Mouse (Mus musculus): ENCODE measurements around the gene Ap2a2.
"Not testable (repeated sequence)": the region's sequence is repeated elsewhere in the genome, so short reads cannot be mapped to it uniquely, and the experiment has no call there.

Gene Ap2a2

DNA sequence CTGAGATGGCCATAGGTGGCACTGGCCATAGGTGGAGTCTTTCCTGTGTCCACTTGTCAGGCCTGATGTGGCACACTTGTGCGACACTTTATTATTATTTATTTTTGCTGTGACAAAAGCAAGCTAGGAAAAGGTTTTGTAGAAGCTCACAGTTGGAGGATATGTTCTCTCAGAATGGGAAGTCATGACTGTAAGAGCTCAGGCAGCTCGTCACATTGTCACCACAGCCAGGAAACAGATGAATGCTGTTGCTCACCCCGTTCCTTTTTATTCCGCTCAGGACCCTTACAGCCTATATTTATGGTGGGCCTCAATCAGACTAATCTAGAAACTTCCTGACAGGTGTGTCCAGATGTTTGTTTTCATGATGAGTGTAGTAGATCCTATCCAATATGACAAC lies 1.5 kb upstream of the Ap2a2 start:
- no peak for DNase-seq

DNA sequence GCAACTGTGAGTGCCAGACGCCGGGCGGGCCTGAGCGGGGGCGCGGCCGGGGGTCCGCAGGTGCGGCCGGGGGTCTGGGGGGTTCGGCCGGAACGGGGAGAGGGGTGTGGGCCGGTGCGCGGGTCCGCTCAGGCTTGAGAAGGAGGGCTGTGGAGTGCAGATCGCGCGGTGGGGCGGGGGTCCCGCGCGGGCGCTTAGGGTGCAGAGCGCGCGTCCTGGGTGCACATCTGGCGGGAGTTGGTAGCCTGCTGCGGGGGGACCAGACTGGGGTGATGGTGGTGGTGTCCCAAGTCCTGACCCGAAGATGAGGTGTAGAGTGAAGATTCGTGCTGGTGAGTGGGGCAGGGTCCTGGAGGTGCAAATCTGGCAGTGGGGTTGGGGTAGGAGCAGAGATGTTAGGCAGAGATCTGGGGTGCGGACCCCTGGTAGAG lies 463 bp downstream of the Ap2a2 start:
- DNase-seq = no peak

GRCm38 (mm10) chr7:141562852-141563427 lies 967 bp downstream of the Ap2a2 start:
- DNase-seq = peak; percentile 98

DNA sequence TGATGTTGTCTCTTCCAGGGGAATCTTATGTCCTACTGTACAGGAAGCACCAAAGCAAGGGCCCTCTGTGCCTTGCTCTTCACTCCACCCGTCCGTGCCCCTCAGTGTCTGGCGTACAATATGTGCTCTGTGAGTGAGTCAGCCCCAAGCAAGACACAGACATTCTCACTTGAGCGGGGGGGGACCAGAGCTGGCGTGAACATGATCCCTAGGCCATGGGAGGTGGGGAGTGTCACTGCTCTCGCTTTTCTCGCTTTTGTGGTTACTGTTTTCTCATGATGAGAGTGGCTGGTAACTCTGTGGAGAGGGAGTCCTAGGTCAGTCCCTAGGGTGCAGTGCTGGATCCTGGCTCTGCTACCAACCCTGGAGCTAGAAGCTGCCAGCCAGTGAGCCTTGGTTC lies 2.6 kb downstream of the Ap2a2 start:
- peak; percentile 92 for DNase-seq

DNA sequence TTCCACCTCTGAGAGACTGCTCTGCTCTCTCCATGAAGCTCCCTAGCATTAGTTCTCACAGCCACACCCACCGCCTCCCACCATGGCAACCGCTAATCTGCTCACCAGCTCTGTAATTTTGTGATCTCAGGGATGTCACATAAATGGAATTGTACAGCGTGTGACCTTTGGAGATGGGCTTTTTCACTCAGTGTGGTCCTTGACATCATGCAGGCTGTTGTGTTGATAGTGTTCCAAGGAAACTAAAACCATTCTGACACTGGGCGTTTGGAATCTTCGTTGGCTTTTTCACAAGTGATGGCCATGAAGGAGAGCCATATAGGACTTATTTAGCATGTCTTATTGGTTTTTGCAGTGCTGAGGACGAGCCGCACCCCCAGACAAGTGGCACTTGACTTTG lies 4.6 kb downstream of the Ap2a2 start:
- no peak for DNase-seq

DNA sequence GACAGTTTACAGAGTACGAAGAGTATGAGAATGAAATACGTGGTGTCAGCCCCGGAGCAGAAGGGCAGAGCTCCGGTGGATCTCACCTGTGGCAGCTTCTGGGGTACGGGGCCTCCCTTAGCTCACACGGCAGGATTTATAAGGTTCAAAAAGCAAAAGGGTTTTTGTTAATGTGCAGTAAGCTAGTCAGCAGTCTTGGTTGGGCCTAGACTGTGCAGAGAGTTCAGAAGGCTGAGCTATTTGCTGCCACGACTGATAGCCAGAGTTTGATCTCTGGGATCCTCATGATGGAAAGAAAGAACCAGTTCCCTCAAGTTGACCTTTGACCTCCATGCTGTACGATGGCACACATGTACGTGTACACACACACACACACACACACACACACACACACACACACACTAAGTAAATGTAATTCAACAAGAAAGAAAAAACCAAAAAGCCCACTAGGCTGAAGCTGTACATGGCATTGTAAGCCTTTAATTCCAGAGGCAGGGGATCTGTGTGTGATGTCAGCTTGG lies 7.4 kb downstream of the Ap2a2 start:
- no peak for DNase-seq

- DNase-seq = no peak
Observed at GRCm38 (mm10) chr7:141569916-141570315, 7.9 kb downstream of the Ap2a2 start.

DNA sequence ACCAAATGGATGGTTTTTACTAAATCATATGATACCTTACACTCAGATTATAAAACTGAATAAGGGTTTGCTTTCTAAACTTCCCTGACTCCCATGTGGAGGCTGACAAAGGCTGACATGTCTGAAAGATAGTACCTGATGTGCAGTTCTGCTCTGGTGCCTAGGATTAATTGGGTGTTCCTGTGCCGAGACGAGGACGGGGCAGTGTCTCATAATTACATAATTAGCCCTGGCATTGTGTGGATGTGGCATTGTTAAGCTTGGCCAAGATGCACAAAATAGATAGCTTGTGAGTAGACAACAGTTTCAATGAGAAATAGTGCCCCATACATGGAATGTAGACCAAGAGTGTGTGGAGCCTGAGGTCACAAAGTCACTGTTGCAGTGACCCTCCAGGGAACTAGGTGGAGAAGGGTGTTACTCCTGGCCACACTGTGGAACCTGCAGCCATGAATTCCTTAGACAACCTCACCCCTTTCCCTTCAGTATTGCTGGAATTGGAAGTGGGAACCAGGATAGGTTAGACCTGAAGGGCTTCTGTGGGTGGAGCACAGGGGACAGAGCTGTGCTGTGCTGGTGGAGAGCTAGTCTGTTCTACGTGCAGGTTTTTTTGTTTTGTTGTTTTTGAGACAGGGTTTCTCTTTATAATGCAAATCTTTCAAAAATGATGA lies 8.8 kb downstream of the Ap2a2 start:
- DNase-seq = no peak

DNA sequence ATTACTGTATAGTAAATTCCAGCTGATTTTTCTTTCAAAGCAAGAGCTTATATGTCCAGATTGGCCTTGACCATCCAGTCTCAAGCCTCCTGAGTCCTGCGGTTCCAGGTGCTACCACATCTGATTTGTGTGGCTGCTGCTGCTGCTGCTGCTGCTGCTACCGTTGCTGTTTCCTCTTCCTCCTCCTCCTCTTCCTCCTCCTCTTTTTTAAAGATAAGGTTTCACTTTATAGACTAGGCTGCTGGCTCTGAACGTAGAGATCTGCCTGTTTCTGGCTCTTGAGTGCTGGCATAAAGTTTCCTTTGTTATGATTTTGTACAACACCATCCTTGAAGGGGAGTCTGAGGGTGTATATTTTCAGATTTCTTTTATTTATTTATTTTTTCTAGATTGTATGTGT lies 12.1 kb downstream of the Ap2a2 start:
- no peak for DNase-seq

DNA sequence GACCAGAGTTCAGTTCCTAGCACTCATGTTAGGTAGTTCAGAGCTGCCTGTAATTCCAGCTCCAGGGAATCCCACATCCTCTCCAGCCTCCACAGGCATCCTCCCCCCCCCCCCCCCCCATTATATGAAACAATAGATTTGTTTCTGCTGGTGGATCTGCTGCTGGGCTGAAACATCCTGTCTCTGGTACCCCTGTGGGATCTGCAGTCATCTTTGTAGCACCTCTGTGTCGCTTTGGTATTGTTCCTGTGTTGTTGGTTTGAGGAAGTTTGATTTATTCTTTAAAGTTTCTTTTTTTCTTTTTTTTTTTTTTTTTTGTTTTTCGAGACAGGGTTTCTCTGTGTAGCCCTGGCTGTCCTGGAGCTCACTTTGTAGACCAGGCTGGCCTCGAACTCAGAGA lies 13.5 kb downstream of the Ap2a2 start:
- DNase-seq = no peak

GRCm38 (mm10) chr7:141577801-141578200 lies 15.8 kb downstream of the Ap2a2 start:
- DNase-seq = no peak

GRCm38 (mm10) chr7:141578511-141578910 lies 16.5 kb downstream of the Ap2a2 start:
- no peak for DNase-seq

- no peak for DNase-seq
Observed at GRCm38 (mm10) chr7:141578943-141579342, 17.0 kb downstream of the Ap2a2 start.

DNA sequence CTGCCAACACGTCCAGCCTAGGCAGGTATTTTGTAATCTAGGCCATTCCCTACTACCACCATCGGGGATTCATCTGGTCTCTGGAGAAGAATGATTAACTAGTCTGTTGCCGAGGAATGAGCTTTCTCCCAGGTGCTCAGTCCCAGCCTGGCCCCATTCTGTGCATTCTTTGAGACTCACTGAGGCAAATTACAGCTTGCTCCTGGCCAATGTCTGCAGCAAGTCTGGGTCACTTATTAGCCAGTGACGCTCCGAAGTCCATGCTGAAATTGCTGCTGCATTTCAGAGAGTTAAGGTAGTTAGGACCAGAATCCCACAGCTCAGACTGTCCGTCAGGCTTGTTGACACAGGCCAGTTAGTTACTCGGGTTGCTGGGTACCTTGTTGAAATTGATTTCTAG lies 19.4 kb downstream of the Ap2a2 start:
- DNase-seq = no peak

DNA sequence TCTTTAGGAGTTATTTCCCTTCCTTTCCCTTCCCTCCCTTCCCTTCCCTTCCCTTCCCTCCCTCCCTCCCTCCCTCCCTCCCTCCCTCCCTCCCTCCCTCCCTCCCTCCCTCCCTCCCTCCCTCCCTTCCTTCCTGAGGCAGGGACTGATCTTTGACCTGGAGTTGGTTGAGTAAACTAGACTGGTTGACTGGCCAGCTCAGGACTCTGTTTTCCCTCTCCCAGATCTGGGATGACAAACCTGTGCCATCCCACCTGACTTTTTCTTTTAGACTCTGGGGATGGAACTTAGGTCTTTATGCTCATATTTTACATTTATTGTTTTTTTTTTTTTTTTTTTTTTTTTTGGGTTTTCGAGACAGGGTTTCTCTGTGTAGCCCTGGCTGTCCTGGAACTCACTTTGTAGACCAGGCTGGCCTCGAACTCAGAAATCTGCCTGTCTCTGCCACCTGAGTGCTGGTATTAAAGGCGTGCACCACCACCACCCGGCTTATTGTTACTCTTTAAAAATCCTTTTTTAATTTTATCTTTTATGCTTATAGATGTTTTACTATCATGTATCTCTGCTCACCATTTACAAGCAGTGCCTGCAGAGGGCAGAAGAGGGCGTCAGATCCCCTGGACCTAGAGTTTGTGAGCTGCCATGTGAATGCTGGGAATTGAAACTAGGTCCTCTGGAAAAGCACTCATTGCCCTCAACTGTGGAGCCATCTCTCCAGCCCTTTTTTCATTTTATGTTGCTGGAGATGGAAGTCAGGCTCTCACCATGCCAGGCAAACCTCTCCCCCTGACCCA lies 22.3 kb downstream of the Ap2a2 start:
- DNase-seq = no peak

- no peak for DNase-seq
Observed at GRCm38 (mm10) chr7:141585288-141585687, 23.3 kb downstream of the Ap2a2 start.

- DNase-seq = no peak
Observed at GRCm38 (mm10) chr7:141585881-141586280, 23.9 kb downstream of the Ap2a2 start.

GRCm38 (mm10) chr7:141588890-141589289 lies 26.9 kb downstream of the Ap2a2 start:
- DNase-seq = no peak

GRCm38 (mm10) chr7:141590249-141590648 lies 28.3 kb downstream of the Ap2a2 start:
- DNase-seq = not testable (repeated sequence)

GRCm38 (mm10) chr7:141590959-141591358 lies 29.0 kb downstream of the Ap2a2 start:
- DNase-seq = no peak

DNA sequence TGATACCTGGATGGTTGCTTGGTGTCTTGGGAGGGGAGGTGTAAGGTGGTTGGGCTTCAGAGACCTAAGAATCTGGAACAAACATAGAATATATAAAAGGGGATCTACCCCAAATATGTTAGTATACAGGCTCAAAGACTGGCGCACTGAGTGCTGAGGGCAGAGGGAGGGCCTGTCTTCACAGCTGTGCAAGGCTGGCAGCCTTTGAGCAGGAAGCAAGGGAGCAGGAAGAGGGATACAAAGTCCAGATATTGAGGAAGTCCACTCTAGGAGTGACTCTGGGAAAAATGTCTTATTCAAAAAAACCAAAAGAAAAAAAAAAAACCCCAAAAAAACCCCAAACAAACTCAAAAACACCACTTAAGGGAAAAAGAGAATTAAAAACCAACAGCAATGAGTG lies 30.1 kb downstream of the Ap2a2 start:
- no peak for DNase-seq

GRCm38 (mm10) chr7:141593056-141593455 lies 31.1 kb downstream of the Ap2a2 start:
- DNase-seq = no peak

DNA sequence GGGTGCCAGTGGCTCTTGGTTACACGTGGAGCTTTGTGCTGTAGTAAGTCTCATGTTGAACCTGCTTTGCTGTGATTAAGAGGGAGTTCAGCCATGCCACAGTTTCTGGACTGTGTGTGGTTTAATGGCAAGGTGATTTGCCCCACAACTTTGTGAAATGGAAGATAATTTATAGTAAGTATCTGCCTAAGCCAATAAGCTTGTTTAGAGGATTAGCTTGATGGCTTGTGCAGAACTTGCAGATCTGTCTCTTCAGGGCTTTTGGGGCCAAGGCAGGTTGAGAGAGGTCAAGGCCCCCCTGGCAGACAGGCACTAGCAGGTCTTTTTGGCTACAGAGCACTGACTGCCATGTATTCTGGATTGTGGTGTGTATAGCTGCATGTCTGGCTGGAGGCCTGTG lies 35.0 kb downstream of the Ap2a2 start:
- DNase-seq = no peak

GRCm38 (mm10) chr7:141597563-141597962 lies 35.6 kb downstream of the Ap2a2 start:
- DNase-seq = no peak

Measured in heart, adult 11 months (tissue).